Mouse (Mus musculus) brain, embryonic 14.5 days (tissue): ENCODE data around the gene Mta3.

Source experiments
- CTCF ChIP-seq: fragments of 200-500 bp; IDR thresholded peaks from 2 replicates; pipeline ENCODE4 v1.5.1; 2012; ENCODE audit warnings: inconsistent platforms, mild to moderate bottlenecking, moderate library complexity, borderline replicate concordance; ENCODE audit not compliant: insufficient read depth, insufficient read length; ENCODE audit errors: extremely low read depth
- POLR2A ChIP-seq: fragments of 200-500 bp; IDR thresholded peaks from 2 replicates; pipeline ENCODE4 v1.6.1; 2012; ENCODE audit warnings: mild to moderate bottlenecking, inconsistent platforms, borderline replicate concordance; ENCODE audit not compliant: poor library complexity, insufficient read depth, insufficient read length, severe bottlenecking; ENCODE audit errors: extremely low read depth

GRCm38 (mm10) chr17:83741243-83741642 is 35.3 kb downstream of the Mta3 start:
- TF ChIP-seq CTCF (no peak), POLR2A (no peak)
